Comparison of ENCODE assay signal across 7 mouse cellular contexts in the genomic region with DNA sequence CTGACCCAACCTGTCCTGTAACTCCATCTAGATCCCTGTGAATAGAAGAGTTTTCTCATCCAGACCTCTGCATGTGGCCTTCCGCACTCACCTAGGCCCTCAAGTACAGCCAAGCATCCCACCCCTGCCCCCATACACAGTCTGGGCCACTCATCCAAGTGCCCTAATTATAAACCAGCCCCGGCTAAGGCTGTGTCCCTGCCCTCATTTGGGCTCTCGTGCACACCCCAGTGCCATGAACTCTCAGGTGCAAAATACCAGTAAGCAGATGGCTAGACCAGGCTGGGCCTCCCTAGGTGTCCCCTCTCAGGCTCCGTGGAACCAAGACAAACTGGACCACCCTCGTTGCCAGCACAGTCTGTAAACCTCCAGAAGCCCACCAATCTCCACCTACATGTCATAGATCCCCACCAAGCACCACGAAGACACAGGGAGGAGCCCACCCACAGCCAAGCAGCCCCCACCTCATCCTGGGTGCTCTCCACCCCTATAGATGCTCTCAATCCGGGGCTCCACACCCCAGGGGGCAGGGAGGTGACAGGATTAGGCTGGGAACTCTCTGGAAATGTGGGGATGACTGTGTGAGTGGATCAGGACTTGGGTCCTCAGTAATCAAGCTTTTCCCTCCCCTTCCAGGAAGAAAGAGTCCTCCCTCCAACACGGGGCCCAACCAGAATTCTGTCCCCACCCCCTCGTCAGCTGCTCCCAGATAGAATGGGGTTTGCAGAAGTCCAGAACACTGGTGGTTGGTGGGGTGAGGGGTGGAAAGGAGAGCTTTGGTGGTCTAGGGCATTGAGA. TPM values are rescaled to one million over a fixed set of nuclear protein-coding genes. Genes with fewer than 3 reads are reported as not detected.
DNase-seq lines count a peak whose midpoint lies in the region; ATAC-seq and TF ChIP-seq lines count a peak whose summit lies in the region.

No protein-coding gene starts in this region.

- no peaks in the 10 kb centered on the region for H3K27me3 ChIP-seq in embryonic facial prominence, embryonic 14.5 days (replicated peaks; ENCODE audit: control insufficient read depth, insufficient read depth, low read length)
- H3K27me3 ChIP-seq in hindbrain, embryonic 10.5 days (ENCODE audit: insufficient read depth, poor library complexity, severe bottlenecking), result no peaks in the 10 kb centered on the region
- no peaks in the 10 kb centered on the region for H3K27me3 ChIP-seq in midbrain, embryonic 10.5 days (ENCODE audit: low read depth, poor library complexity, severe bottlenecking)

- H3K9me3 ChIP-seq in ES-E14 (ENCODE audit: control insufficient read depth, insufficient read depth, low read depth, low read length), result no peaks in the 10 kb centered on the region
- H3K9me3 ChIP-seq in embryonic facial prominence, embryonic 14.5 days (ENCODE audit: control insufficient read depth, low read length), result no peaks in the 10 kb centered on the region
- H3K9me3 ChIP-seq in hindbrain, embryonic 10.5 days, result no peaks in the 10 kb centered on the region
- no peaks in the 10 kb centered on the region for H3K9me3 ChIP-seq in midbrain, embryonic 10.5 days (replicated peaks)

- peak overlapping the region; percentile 82 to 86 for H3K4me3 ChIP-seq in ES-E14 (ENCODE audit: insufficient read depth in 1 of 2, low read depth in 1 of 2, low read length in 2 of 2, poor library complexity in 1 of 2, severe bottlenecking in 1 of 2)
- H3K4me3 ChIP-seq in embryonic facial prominence, embryonic 14.5 days (ENCODE audit: low read depth, low read length), result peak overlapping the region; percentile 98
- H3K4me3 ChIP-seq in hindbrain, embryonic 10.5 days, result peak overlapping the region; percentile 98
- H3K4me3 ChIP-seq in midbrain, embryonic 10.5 days, result peak overlapping the region; percentile 100

- 0 out of 2 replicates have a peak overlapping the region, but pooled peaks have one; percentile 27 for H3K9ac ChIP-seq in ES-E14 (ENCODE audit: insufficient read depth, low read depth, low read length, poor library complexity, severe bottlenecking)
- H3K9ac ChIP-seq in embryonic facial prominence, embryonic 14.5 days (ENCODE audit: low read depth, low read length), result peak overlapping the region; percentile 94

- DNase-seq in CD4-positive helper T cell, adult 2 months (ENCODE audit: low read depth, low spot score), result peak; percentile 26
- DNase-seq in ES-E14 (ENCODE audit: low read depth, low spot score), result no peak
- peak; percentile 77 for DNase-seq in embryonic facial prominence, embryonic 14.5 days (ENCODE audit: low spot score)
- no peak for DNase-seq in hindbrain, embryonic 10.5 days (ENCODE audit: low spot score)
- DNase-seq in left cerebral cortex, postnatal 25 days (ENCODE audit: low spot score in 2 of 2), result peak; percentile 62 to 83
- peak; percentile 39 for DNase-seq in midbrain, embryonic 10.5 days (ENCODE audit: low spot score)

- 17% methylated on average over 9 of the region's 9 CpGs for WGBS in embryonic facial prominence, embryonic 14.5 days
- WGBS in hindbrain, embryonic 10.5 days, result 26% methylated on average over 9 of the region's 9 CpGs
- 21% methylated on average over 9 of the region's 9 CpGs for WGBS in midbrain, embryonic 10.5 days

- ATAC-seq in embryonic facial prominence, embryonic 14.5 days (ENCODE audit: low read depth), result 0 out of 2 replicates have a peak, but pooled peaks have one; percentile 2
- ATAC-seq in activated CD4-positive, CD25-positive, alpha-beta regulatory T cell, adult 4 months, result no peak

- H3K27ac ChIP-seq in ES-E14 (ENCODE audit: insufficient read depth, low read depth, low read length, poor library complexity, severe bottlenecking), result no peak overlapping the region
- peak overlapping the region; percentile 94 for H3K27ac ChIP-seq in embryonic facial prominence, embryonic 14.5 days (replicated peaks; ENCODE audit: low read depth, low read length)
- peak overlapping the region; percentile 99 for H3K27ac ChIP-seq in hindbrain, embryonic 10.5 days
- H3K27ac ChIP-seq in midbrain, embryonic 10.5 days (replicated peaks), result peak overlapping the region; percentile 100

- peak overlapping the region; percentile 79 for H3K4me2 ChIP-seq in embryonic facial prominence, embryonic 14.5 days (ENCODE audit: low read depth, low read length)

- no peaks in the 10 kb centered on the region for H3K36me3 ChIP-seq in ES-E14 (ENCODE audit: control insufficient read depth, insufficient read depth, low read length, poor library complexity, severe bottlenecking)
- 0 out of 2 replicates have a peak, but pooled peaks cover 5% of the 10 kb centered on the region for H3K36me3 ChIP-seq in embryonic facial prominence, embryonic 14.5 days (ENCODE audit: control insufficient read depth, insufficient read depth, low read length)
- peaks cover 37% of the 10 kb centered on the region for H3K36me3 ChIP-seq in hindbrain, embryonic 10.5 days
- H3K36me3 ChIP-seq in midbrain, embryonic 10.5 days, result peaks cover 31% of the 10 kb centered on the region

- in situ Hi-C loops in ES-E14 (cut with MboI; ENCODE audit: low sequenced_read_pairs in 2 of 2, unreplicated experiment in 2 of 2), result no loop called here

- peaks cover 0 to 20% of the 10 kb centered on the region in 2 experiments; a peak in 1 of 4 replicates for H3K4me1 ChIP-seq in ES-E14 (ENCODE audit: control insufficient read depth in 2 of 2, insufficient read depth in 2 of 2, low read length in 2 of 2, poor library complexity in 1 of 2)
- peaks cover 42% of the 10 kb centered on the region for H3K4me1 ChIP-seq in embryonic facial prominence, embryonic 14.5 days (ENCODE audit: control insufficient read depth, insufficient read depth, low read length)
- H3K4me1 ChIP-seq in hindbrain, embryonic 10.5 days (replicated peaks), result peaks cover 83% of the 10 kb centered on the region
- H3K4me1 ChIP-seq in midbrain, embryonic 10.5 days, result peaks cover 83% of the 10 kb centered on the region

- intact Hi-C loops in left cerebral cortex, postnatal 25 days (cut with DNase I), result loop anchor here (5.0 kb wide), 1 partner anchor 152 kb away; a partner anchor contains a TSS

TF ChIP-seq in ES-E14, 5 proteins besides CTCF, POLR2A, EP300 and RAD21:
- no peak for TF ChIP-seq ZNF384 (IDR thresholded peaks at IDR 0.05; ENCODE audit: low read depth, low read length)
- TF ChIP-seq HCFC1 (IDR thresholded peaks at IDR 0.05; ENCODE audit: borderline replicate concordance, insufficient read depth, low read length), result no peak
- no peak for TF ChIP-seq MAFK (IDR thresholded peaks at IDR 0.05; ENCODE audit: insufficient read depth, low read depth, low read length)
- no peak for TF ChIP-seq CHD2 (IDR thresholded peaks at IDR 0.05; ENCODE audit: low read depth, low read length)
- no peak for TF ChIP-seq ZC3H11A (IDR thresholded peaks at IDR 0.05; ENCODE audit: borderline replicate concordance, low read depth, low read length)

RNA-seq across cellular contexts. Expression of a gene that starts 1.6 kb away (rescaled TPM):
- total RNA-seq in ES-E14 (2012; rRNA removed), result 20.9 and 27.1 TPM in 2 replicates
- 62.4 and 64.2 TPM in 2 replicates for polyA plus RNA-seq in embryonic facial prominence, embryonic 14.5 days (2014; fragmentation: Nextera tagmentation; extraction: Ambion mirVana)
- 64.8 and 99.0 TPM in 2 replicates for polyA plus RNA-seq in hindbrain, embryonic 10.5 days (2016; fragmentation: Nextera tagmentation; extraction: Ambion mirVana)
- 100 to 1,000 TPM; 253 to 255 TPM for total RNA-seq in left cerebral cortex, postnatal 25 days (2021)
- 59.8 and 69.7 TPM in 2 replicates for polyA plus RNA-seq in midbrain, embryonic 10.5 days (2016; fragmentation: Nextera tagmentation; extraction: Ambion mirVana)
- polyA plus RNA-seq in activated CD4-positive, CD25-positive, alpha-beta regulatory T cell, adult 4 months (2017; shearing (Covaris generic)), result 1 to 10 TPM; 6.7 to 7.4 TPM

RNA-seq across cellular contexts. Expression of a gene that starts 7.6 kb away (rescaled TPM):
- 54.8 and 54.9 TPM in 2 replicates for total RNA-seq in ES-E14 (2012; rRNA removed)
- polyA plus RNA-seq in embryonic facial prominence, embryonic 14.5 days (2014; fragmentation: Nextera tagmentation; extraction: Ambion mirVana), result 32.9 and 33.0 TPM in 2 replicates
- 95.4 and 101 TPM in 2 replicates for polyA plus RNA-seq in hindbrain, embryonic 10.5 days (2016; fragmentation: Nextera tagmentation; extraction: Ambion mirVana)
- 10 to 100 TPM; 77.4 to 79.4 TPM for total RNA-seq in left cerebral cortex, postnatal 25 days (2021)
- polyA plus RNA-seq in midbrain, embryonic 10.5 days (2016; fragmentation: Nextera tagmentation; extraction: Ambion mirVana), result 85.2 and 94.4 TPM in 2 replicates
- 10 to 100 TPM; 57.1 to 80.8 TPM for polyA plus RNA-seq in activated CD4-positive, CD25-positive, alpha-beta regulatory T cell, adult 4 months (2017; shearing (Covaris generic))

RNA-seq across cellular contexts. Expression of a gene that starts 32.1 kb away (rescaled TPM):
- total RNA-seq in ES-E14 (2012; rRNA removed), result 3.7 and 3.8 TPM in 2 replicates
- polyA plus RNA-seq in embryonic facial prominence, embryonic 14.5 days (2014; fragmentation: Nextera tagmentation; extraction: Ambion mirVana), result 78.9 and 83.0 TPM in 2 replicates
- polyA plus RNA-seq in hindbrain, embryonic 10.5 days (2016; fragmentation: Nextera tagmentation; extraction: Ambion mirVana), result 6.1 and 18.5 TPM in 2 replicates
- 1 to 10 TPM; 1.1 to 1.7 TPM for total RNA-seq in left cerebral cortex, postnatal 25 days (2021)
- polyA plus RNA-seq in midbrain, embryonic 10.5 days (2016; fragmentation: Nextera tagmentation; extraction: Ambion mirVana), result 2.8 and 6.5 TPM in 2 replicates
- not detected for polyA plus RNA-seq in activated CD4-positive, CD25-positive, alpha-beta regulatory T cell, adult 4 months (2017; shearing (Covaris generic))

RNA-seq across cellular contexts. Expression of a gene that starts 52.0 kb away (rescaled TPM):
- 202 and 211 TPM in 2 replicates for total RNA-seq in ES-E14 (2012; rRNA removed)
- polyA plus RNA-seq in embryonic facial prominence, embryonic 14.5 days (2014; fragmentation: Nextera tagmentation; extraction: Ambion mirVana), result 185 and 198 TPM in 2 replicates
- polyA plus RNA-seq in hindbrain, embryonic 10.5 days (2016; fragmentation: Nextera tagmentation; extraction: Ambion mirVana), result 230 and 252 TPM in 2 replicates
- 100 to 1,000 TPM; 133 to 147 TPM for total RNA-seq in left cerebral cortex, postnatal 25 days (2021)
- polyA plus RNA-seq in midbrain, embryonic 10.5 days (2016; fragmentation: Nextera tagmentation; extraction: Ambion mirVana), result 244 and 256 TPM in 2 replicates
- 100 to 1,000 TPM; 205 to 236 TPM for polyA plus RNA-seq in activated CD4-positive, CD25-positive, alpha-beta regulatory T cell, adult 4 months (2017; shearing (Covaris generic))

Comparison
In these comparisons a context has a peak if more than half of its experiments do, and no peak if none do; other contexts are left out.
1. DNase-seq: peak in CD4-positive helper T cell, adult 2 months (single experiment), embryonic facial prominence, embryonic 14.5 days (single experiment), left cerebral cortex, postnatal 25 days (2 of 2) and midbrain, embryonic 10.5 days (single experiment); none in ES-E14 (single experiment) and hindbrain, embryonic 10.5 days (single experiment).
2. Peak in every context shown above with its lines, with median percentiles within 50 percentile points of each other: H3K4me3 ChIP-seq.